In the genomic region with DNA sequence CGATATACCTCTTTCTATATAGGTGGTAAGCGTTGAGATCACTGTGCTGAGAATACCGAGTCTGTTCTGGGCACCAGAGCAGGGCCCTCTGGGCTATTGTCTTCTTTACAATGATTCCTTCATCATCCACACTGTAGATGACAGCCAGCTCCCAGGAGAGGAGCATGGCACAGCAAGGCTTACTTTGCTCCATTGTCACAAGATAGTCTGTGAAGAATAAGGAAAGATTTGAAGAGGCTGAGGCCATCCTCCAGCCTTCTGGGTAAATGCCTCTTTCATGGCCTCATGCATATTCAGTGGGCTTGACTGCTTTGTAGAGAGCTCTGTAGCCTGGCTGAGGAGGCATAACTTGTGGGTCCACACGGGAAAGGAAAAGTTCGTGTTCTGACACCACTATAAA, we compare ENCODE assay signal across 22 mouse cellular contexts.
DNase-seq lines count a peak whose midpoint lies in the region; ATAC-seq and TF ChIP-seq lines count a peak whose summit lies in the region.
"Had no signal": no experiment of that assay in that cellular context is flagged by ENCODE, and none has a peak within 500 bp of the region (broad histone marks: within the 10 kb centered on the region; RNA-seq: fewer than 3 reads in every experiment).

No protein-coding gene starts in this region.

- no peak for TF ChIP-seq CTCF in layer of hippocampus, adult 2 months (conservative IDR thresholded peaks at IDR 0.05)

- ATAC-seq in forebrain, embryonic 11.5 days (replicated peaks; ENCODE audit: low FRiP score) = 0 out of 2 replicates have a peak, but pooled peaks have one; percentile 39
- ATAC-seq in forebrain, embryonic 14.5 days = no peak
- ATAC-seq in hindbrain, embryonic 11.5 days (ENCODE audit: low FRiP score) = peak; percentile 88
- peak; percentile 77 for ATAC-seq in midbrain, embryonic 13.5 days

- H3K36me3 ChIP-seq in forebrain, embryonic 11.5 days (ENCODE audit: control insufficient read depth, insufficient read depth, low read length) = no peaks in the 10 kb centered on the region
- no peaks in the 10 kb centered on the region for H3K36me3 ChIP-seq in forebrain, embryonic 14.5 days (ENCODE audit: control insufficient read depth, insufficient read depth, low read length)
- H3K36me3 ChIP-seq in hindbrain, embryonic 11.5 days (ENCODE audit: control insufficient read depth, insufficient read depth, low read length) = no peaks in the 10 kb centered on the region
- H3K36me3 ChIP-seq in midbrain, embryonic 13.5 days = no peaks in the 10 kb centered on the region
- H3K36me3 ChIP-seq: embryonic facial prominence, embryonic 12.5 days; limb, embryonic 13.5 days; liver, embryonic 15.5 days had no signal

- H3K4me3 ChIP-seq in forebrain, embryonic 11.5 days (ENCODE audit: low read depth, low read length) = no peak overlapping the region
- no peak overlapping the region for H3K4me3 ChIP-seq in forebrain, embryonic 14.5 days (ENCODE audit: low read depth, low read length)
- no peak overlapping the region for H3K4me3 ChIP-seq in layer of hippocampus, adult 2 months
- no peak overlapping the region for H3K4me3 ChIP-seq in hindbrain, embryonic 11.5 days (ENCODE audit: low read depth, low read length)
- H3K4me3 ChIP-seq in midbrain, embryonic 13.5 days (replicated peaks) = no peak overlapping the region
- H3K4me3 ChIP-seq: embryonic facial prominence, embryonic 12.5 days; erythroblast, embryonic 14.5 days; heart, adult 2 months; limb, embryonic 13.5 days; liver, embryonic 15.5 days; myocyte had no signal

- no peaks in the 10 kb centered on the region for H3K4me1 ChIP-seq in forebrain, embryonic 11.5 days (replicated peaks; ENCODE audit: control insufficient read depth, insufficient read depth, low read length)
- no peaks in the 10 kb centered on the region for H3K4me1 ChIP-seq in forebrain, embryonic 14.5 days (ENCODE audit: control insufficient read depth, insufficient read depth, low read length)
- no peaks in the 10 kb centered on the region; the same call in 1 of the 2 replicates for H3K4me1 ChIP-seq in hindbrain, embryonic 11.5 days (replicated peaks; ENCODE audit: control insufficient read depth, insufficient read depth, low read length)
- peaks cover 18% of the 10 kb centered on the region for H3K4me1 ChIP-seq in midbrain, embryonic 13.5 days (replicated peaks)

- 61% methylated on average over 5 of the region's 5 CpGs for WGBS in forebrain, embryonic 11.5 days
- WGBS in forebrain, embryonic 14.5 days = 46% methylated on average over 5 of the region's 5 CpGs
- WGBS in hindbrain, embryonic 11.5 days = 36% methylated on average over 5 of the region's 5 CpGs
- WGBS in midbrain, embryonic 13.5 days = 20% methylated on average over 5 of the region's 5 CpGs

- no peak for DNase-seq in forebrain, embryonic 11.5 days (ENCODE audit: low spot score)
- no peak for DNase-seq in forebrain, embryonic 14.5 days (ENCODE audit: low spot score)
- DNase-seq in layer of hippocampus, adult 2 months (ENCODE audit: low spot score in 2 of 2) = no peak
- DNase-seq in layer of hippocampus, postnatal 10 days (ENCODE audit: low spot score in 2 of 2) = no peak
- DNase-seq in hindbrain, embryonic 11.5 days (ENCODE audit: low spot score) = peak; percentile 34
- DNase-seq in adrenal gland, postnatal 36 days = no peak
- DNase-seq in kidney, postnatal 25 days = no peak
- DNase-seq: adrenal gland, adult 8-10 months; cerebellum, adult 11 months; cerebellum, postnatal 10 days; heart, adult 2 months; heart, postnatal 4 days; kidney, adult 11 months; layer of hippocampus, postnatal 36 days; retina, postnatal 1 day; thymus, postnatal 14 days had no signal

- H3K27me3 ChIP-seq in forebrain, embryonic 11.5 days (ENCODE audit: control insufficient read depth, insufficient read depth, low read length) = no peaks in the 10 kb centered on the region
- no peaks in the 10 kb centered on the region for H3K27me3 ChIP-seq in forebrain, embryonic 14.5 days (replicated peaks; ENCODE audit: control insufficient read depth, insufficient read depth, low read length)
- no peaks in the 10 kb centered on the region for H3K27me3 ChIP-seq in hindbrain, embryonic 11.5 days (ENCODE audit: control insufficient read depth, insufficient read depth, low read length)
- H3K27me3 ChIP-seq in midbrain, embryonic 13.5 days = no peaks in the 10 kb centered on the region; the same call in 1 of the 2 replicates
- H3K27me3 ChIP-seq: limb, embryonic 13.5 days; liver, embryonic 15.5 days had no signal

- no peak overlapping the region for H3K9ac ChIP-seq in forebrain, embryonic 11.5 days (ENCODE audit: low read length)
- H3K9ac ChIP-seq in forebrain, embryonic 14.5 days (ENCODE audit: low read length) = no peak overlapping the region
- H3K9ac ChIP-seq in hindbrain, embryonic 11.5 days (ENCODE audit: low read depth, low read length) = no peak overlapping the region
- no peak overlapping the region for H3K9ac ChIP-seq in midbrain, embryonic 13.5 days (replicated peaks)
- H3K9ac ChIP-seq: embryonic facial prominence, embryonic 12.5 days; limb, embryonic 13.5 days; liver, embryonic 15.5 days had no signal

- H3K27ac ChIP-seq in forebrain, embryonic 11.5 days (ENCODE audit: low read depth, low read length) = no peak overlapping the region
- no peak overlapping the region for H3K27ac ChIP-seq in forebrain, embryonic 14.5 days (ENCODE audit: low read depth, low read length)
- H3K27ac ChIP-seq in layer of hippocampus, adult 2 months = peak overlapping the region; percentile 24; the same call in 1 of the 2 replicates
- H3K27ac ChIP-seq in hindbrain, embryonic 11.5 days (ENCODE audit: low read depth, low read length) = no peak overlapping the region
- H3K27ac ChIP-seq in midbrain, embryonic 13.5 days = 0 out of 2 replicates have a peak overlapping the region, but pooled peaks have one; percentile 2
- H3K27ac ChIP-seq: embryonic facial prominence, embryonic 12.5 days; heart, adult 2 months; limb, embryonic 13.5 days; liver, embryonic 15.5 days had no signal

- no peak overlapping the region for H3K4me2 ChIP-seq in forebrain, embryonic 11.5 days (ENCODE audit: low read depth, low read length, severe bottlenecking)
- no peak overlapping the region for H3K4me2 ChIP-seq in forebrain, embryonic 14.5 days (ENCODE audit: low read length)
- no peak overlapping the region for H3K4me2 ChIP-seq in hindbrain, embryonic 11.5 days (replicated peaks; ENCODE audit: low read depth, low read length)
- no peak overlapping the region for H3K4me2 ChIP-seq in midbrain, embryonic 13.5 days (replicated peaks)
- H3K4me2 ChIP-seq: embryonic facial prominence, embryonic 12.5 days; limb, embryonic 13.5 days; liver, embryonic 15.5 days had no signal

- H3K9me3 ChIP-seq in forebrain, embryonic 11.5 days (ENCODE audit: control insufficient read depth, low read length) = no peaks in the 10 kb centered on the region
- H3K9me3 ChIP-seq in forebrain, embryonic 14.5 days (replicated peaks; ENCODE audit: control insufficient read depth, low read length) = no peaks in the 10 kb centered on the region
- H3K9me3 ChIP-seq in hindbrain, embryonic 11.5 days (ENCODE audit: control insufficient read depth, low read length) = no peaks in the 10 kb centered on the region
- H3K9me3 ChIP-seq in midbrain, embryonic 13.5 days = no peaks in the 10 kb centered on the region
- H3K9me3 ChIP-seq: embryonic facial prominence, embryonic 12.5 days; limb, embryonic 13.5 days; liver, embryonic 15.5 days had no signal

Comparison
In these comparisons a context has a peak if more than half of its experiments do, and no peak if none do; other contexts are left out.
1. H3K27ac ChIP-seq: peak in layer of hippocampus, adult 2 months (single experiment) and midbrain, embryonic 13.5 days (single experiment); none in forebrain, embryonic 11.5 days (single experiment), forebrain, embryonic 14.5 days (single experiment) and hindbrain, embryonic 11.5 days (single experiment).